Mouse (Mus musculus) adrenal gland, postnatal 14 days (tissue): ENCODE data around the gene 1700021F05Rik. TPM values are rescaled to one million over a fixed set of nuclear protein-coding genes. Genes with fewer than 3 reads are reported as not detected.

Experiments used
- DNase-seq: peaks from one replicate; pipeline ENCODE4 v3.0.0; 2021; ENCODE audit warnings: mixed read lengths
- long read RNA-seq, 2 experiments: library from polyadenylated mRNA; stranded (forward); transcript quantifications; one replicate each; pipeline ENCODE4 v2.0.0; 2021
- total RNA-seq: library from RNA; stranded (reverse); gene quantifications from 2 replicates; pipeline ENCODE4 v1.2.3, GENCODE M21; 2021

The 1700021F05Rik gene
- 94.0 and 99.4 TPM in 2 replicates for total RNA-seq
- long read RNA-seq, experiment 1, transcript 1700021F05Rik-202 (4 exons, 860 nt): major isoform, 71 of 118 reads
- long read RNA-seq, experiment 1, partial matches to known transcripts: 44 of 118 reads
- long read RNA-seq, experiment 1, other reads (novel, unspliced or antisense): 3 of 118 reads
- long read RNA-seq, experiment 2, transcript 1700021F05Rik-202 (4 exons, 860 nt): major isoform, 61 of 115 reads
- long read RNA-seq, experiment 2, partial matches to known transcripts: 49 of 115 reads
- long read RNA-seq, experiment 2, other reads (novel, unspliced or antisense): 5 of 115 reads

- peak; percentile 98 for DNase-seq
These were observed at the start of gene 1700021F05Rik for GRCm38 (mm10) chr10:43540442-43541152. Gene 1700021F05Rik, minus strand, starts transcription at chr10:43540994.

- no peak for DNase-seq
These were observed 47.8 kb upstream of the 1700021F05Rik start for GRCm38 (mm10) chr10:43588470-43589177.

DNA sequence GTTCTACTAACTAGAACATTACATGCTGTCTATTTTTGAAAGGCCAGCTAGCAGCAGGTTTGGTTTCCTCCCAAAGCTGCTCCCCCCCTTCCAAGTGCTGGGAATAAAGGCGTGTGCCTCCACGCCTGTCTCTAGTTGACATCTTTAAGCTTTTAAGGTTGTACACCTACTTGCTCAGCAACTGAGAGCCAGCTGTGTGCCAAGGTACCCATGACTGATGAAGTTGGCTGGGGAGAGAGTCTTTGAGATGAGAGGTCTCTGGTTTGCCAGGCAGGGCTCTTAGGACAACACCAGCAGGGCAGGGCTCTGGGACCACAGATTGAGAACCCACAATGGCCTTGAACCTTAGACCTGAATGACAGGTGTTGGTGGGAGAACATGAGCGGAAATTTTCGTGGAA lies 43.7 kb upstream of the 1700021F05Rik start:
- no peak for DNase-seq

DNA sequence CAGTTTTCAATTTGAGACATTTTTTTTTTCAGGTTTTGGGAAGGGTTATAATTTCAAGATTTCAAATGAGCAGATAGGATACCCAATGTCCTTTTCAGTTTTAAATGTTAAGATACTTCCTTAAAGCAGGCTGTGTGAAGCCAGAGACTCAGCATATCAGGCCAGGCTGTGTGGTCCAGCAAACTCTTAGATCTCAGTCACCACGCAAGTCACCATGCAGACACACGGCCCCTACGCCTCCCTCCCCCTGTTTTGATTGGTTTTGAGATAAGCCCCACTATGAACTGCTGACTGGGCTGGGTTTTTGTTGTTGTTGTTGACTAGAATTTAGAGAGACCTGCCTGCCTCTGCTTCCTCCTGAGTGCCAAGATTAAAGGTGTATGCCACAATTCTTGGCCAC lies 40.5 kb upstream of the 1700021F05Rik start:
- no peak for DNase-seq

- DNase-seq: peak; percentile 73
These were observed 39.9 kb upstream of the 1700021F05Rik start for GRCm38 (mm10) chr10:43580649-43581078.

DNA sequence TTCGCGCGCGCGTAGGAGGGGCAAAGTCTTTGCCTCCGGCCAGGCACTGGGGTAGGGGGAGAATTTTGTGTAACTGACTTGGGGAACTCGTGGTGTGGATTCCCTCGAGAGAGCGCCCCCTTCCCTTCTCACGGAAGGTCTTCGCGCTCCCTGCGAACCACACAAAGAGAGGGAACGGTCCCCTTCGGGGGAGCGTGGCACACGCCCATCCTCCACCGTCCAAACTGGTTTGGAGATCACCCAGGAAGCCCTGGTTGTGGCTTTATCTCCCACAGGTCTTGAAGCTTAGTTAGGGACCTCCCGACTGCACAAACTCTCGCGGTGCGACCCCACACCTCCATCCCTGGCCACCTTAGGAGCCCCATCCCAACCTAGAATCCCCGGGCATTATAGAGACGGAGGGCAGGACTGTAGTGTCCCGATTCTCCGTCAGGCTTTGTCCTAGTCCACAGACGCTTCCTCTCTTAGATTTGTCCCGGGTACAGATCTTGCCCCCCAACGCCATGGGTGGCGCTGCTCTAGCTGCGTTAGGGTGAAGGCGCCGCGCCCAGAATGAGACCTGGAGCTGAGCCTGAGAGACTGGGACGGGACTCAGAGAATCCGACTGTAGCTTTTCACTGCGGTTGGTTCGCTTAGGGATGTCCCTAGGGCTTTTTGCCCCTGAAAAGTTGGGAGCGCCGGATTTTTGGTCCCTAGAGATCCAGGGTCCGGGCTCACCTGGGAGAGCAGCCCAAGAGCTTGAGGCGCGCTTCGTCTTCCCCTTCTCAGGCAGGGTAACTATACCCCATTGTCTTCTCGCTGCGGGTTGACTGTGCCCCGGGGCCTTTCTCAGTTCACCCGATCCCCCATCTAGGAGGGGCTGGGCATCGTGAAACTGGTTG lies 38.8 kb upstream of the 1700021F05Rik start:
- peak; percentile 62 for DNase-seq

DNA sequence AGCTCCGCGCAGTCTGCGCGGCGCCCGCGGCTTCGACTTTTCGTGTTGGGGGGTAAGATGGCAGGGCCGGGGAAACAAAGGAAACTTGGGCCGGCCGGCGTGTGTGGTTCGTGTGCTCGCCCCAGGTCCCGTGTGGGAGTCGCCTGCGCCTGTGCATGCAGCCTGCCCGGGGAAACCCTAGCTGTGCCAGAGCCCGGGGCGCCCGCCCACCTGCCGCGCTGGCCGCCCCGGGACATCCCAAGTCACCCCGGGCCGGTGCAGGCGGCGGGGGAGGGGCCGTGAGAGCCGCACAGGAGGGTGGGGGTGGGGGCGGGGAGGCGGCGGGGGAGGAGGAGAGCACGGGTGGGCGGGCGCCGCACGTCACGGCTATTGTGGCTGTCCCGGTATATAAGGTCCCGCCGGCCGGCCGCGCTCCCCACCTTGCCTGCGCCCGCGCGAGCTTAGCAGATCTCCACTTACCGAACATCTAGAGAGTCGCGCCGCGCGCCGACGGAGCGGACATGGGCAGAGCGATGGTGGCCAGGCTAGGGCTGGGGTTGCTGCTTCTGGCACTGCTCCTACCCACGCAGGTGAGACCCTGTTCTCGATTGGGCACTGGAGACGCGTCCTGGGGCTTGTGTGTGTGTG lies 38.1 kb upstream of the 1700021F05Rik start:
- DNase-seq: peak; percentile 81

GRCm38 (mm10) chr10:43578366-43578753 lies 37.6 kb upstream of the 1700021F05Rik start:
- DNase-seq: peak; percentile 78

DNA sequence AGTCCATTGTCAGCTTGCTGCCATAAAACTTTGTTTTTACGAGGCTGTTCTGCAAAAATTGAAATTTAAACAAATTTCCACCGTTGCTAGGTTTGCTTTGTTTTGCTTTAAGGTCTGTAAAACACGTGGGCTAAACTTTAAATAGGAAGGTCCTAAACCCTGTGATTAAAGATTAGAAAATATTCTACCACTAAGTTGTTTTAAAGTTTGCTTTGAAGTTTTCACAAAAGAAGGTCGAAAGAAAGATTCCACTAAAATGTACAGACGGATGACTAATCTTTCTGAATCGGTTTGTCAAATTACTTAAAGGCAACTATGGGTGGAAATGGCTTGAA lies 37.2 kb upstream of the 1700021F05Rik start, which contains the start of gene Cd24a:
Gene Cd24a, plus strand, starts transcription at position 288 of the 335 bp plus-strand sequence.
- no peak for DNase-seq

- DNase-seq: peak; percentile 60
These were observed 36.7 kb upstream of the 1700021F05Rik start for GRCm38 (mm10) chr10:43577299-43577996.

DNA sequence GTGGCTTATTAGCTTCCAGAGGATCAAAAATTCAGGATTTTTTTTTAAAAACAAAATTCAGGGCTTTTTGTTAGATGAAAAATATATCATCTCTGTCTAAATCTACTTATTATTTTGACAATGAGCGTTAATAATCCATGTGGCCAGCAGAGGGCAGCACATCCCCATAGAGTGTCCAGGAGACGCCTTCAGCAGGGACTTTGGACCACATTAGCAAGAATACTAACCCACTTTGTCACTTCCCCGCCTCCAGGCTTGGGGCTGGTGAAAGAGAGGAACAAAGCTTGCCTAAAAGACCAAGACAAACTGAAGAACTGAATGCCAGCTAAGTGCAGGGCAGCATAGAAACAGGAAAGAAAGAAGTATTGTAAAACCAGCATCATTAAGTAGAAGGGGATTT lies 34.2 kb upstream of the 1700021F05Rik start:
- peak; percentile 89 for DNase-seq

- no peak for DNase-seq
These were observed 33.6 kb upstream of the 1700021F05Rik start for GRCm38 (mm10) chr10:43574352-43574751.

- no peak for DNase-seq
These were observed 20.5 kb upstream of the 1700021F05Rik start for GRCm38 (mm10) chr10:43561311-43561710.

- no peak for DNase-seq
These were observed 20.0 kb upstream of the 1700021F05Rik start for GRCm38 (mm10) chr10:43560765-43561164.

- DNase-seq: no peak
These were observed 18.5 kb upstream of the 1700021F05Rik start for GRCm38 (mm10) chr10:43559313-43559712.

DNA sequence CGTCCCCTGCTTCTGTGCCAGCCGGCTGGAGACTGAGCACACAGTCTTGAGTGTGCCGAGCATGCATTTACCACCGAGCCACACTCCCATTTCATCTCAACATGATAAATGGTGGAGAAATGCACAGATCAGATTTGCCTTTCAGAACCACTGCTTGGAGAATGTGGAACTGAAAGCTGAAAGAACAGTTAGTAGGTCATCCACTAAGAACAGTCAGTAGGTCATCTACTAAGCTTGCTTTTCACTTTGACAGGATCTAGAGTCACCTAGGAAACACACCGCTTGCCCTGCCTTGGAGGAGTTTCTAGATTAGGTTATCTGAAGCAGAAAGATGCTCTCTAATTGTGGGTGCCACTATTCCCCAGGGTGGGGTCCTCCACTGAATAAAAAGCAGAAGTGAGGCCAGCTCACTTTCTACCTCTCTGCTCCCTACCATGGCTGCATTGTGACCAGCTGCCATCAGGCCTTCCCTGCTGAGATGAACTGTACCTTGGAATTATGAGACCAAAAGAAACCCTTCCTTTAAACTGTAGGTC lies 16.9 kb upstream of the 1700021F05Rik start:
- no peak for DNase-seq

- DNase-seq: no peak
These were observed 10.6 kb upstream of the 1700021F05Rik start for GRCm38 (mm10) chr10:43551388-43551787.

- DNase-seq: no peak
These were observed 10.1 kb upstream of the 1700021F05Rik start for GRCm38 (mm10) chr10:43550923-43551322.

- DNase-seq: no peak
These were observed 8.6 kb upstream of the 1700021F05Rik start for GRCm38 (mm10) chr10:43549411-43549810.

DNA sequence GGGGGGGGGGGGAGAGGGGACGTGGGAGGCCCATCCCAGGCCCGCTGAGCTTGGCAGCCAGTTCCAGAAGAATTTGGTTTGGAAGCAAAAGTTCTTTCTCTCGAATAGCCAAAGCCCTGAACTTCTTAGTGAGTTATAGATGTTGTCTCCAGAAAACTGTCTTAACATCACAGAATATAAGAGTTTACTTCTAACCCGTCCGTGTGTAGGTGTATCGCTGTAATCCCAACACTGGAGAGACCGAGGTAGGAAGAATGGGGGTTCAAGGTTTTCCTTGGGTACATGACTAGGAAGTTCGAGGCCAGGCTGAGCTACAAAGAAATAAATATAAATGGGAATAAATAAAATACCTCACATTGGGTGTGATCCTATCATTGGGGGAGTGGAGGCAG lies 355 bp upstream of the 1700021F05Rik start:
- no peak for DNase-seq
